Mouse (Mus musculus) frontal cortex, postnatal 25 days (tissue): ENCODE measurements around the gene Asphd1.

Source experiments
- DNase-seq, 2 experiments: peaks; one replicate each; pipeline ENCODE4 v3.0.0; 2022; ENCODE audit warnings: low spot score in 2 of 2

Gene Asphd1

DNA sequence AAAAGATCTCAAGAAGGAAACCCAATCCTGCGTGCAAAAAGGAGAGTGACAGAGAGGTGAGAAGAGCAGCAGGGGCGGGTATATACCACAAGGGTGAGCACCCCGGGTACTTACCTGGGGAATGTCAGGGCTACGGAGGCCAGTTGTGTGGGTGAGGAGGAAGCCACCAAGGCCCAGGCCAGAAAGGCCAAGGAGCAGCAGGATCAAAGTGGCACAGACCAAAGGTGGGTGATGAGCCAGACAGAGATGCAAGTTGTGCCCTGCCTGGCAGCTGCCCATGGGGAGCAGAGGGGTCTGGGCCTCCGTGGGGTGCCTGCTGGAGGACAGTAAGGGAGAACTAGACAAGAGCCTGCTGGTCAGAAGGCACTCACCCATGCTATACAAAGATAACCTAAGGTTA, 52.5 kb downstream of the Asphd1 start:
- DNase-seq = no peak
